Comparison of ENCODE assay signal across 10 mouse cellular contexts in the genomic region with DNA sequence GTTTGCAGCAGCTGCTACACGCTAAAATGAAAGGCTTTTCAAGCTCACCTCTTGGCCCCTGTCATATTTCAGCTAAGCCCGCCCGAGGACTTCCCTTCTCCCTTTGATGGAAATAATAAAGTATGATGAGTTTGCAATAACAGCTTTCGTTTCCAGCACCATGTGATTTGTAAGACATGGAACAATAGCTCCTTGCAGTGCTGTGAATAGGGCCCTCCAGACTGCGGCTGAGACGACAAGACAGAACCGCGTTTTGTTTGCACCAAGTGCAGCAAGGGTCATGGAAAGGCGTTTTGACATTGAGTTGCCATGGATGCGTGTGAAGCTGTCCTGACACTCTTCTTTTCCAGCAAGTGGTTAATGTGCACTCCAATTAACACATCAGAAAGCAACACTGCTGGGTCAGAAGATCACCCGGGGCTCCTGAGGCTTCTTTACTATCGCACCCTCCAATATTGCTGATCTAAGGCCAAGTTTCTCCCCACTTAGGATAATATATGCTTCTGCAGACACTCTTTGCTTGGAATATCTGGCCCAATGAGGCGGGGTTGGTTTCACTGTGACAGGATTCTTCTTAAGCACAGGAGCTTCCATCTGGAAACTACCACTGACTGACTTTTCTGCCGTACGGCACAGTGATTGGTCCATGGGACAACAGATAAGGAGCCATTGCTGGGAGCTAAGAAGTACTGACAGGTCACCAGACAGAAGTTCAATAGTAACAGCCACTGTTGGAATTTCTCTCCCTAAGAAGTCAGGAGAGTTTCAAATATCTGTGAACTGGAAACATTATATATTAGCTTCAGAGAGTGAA.
DNase-seq lines count a peak whose midpoint lies in the region; ATAC-seq and TF ChIP-seq lines count a peak whose summit lies in the region.
"Had no signal": no experiment of that assay in that cellular context is flagged by ENCODE, and none has a peak within 500 bp of the region (broad histone marks: within the 10 kb centered on the region; RNA-seq: fewer than 3 reads in every experiment).

No protein-coding gene starts in this region.

- no peaks in the 10 kb centered on the region for H3K27me3 ChIP-seq in hindbrain, embryonic 13.5 days
- no peaks in the 10 kb centered on the region for H3K27me3 ChIP-seq in midbrain, embryonic 11.5 days (ENCODE audit: control insufficient read depth, insufficient read depth, low read length)
- H3K27me3 ChIP-seq: limb, embryonic 13.5 days had no signal

- H3K27ac ChIP-seq in hindbrain, embryonic 13.5 days, result 0 out of 2 replicates have a peak overlapping the region, but pooled peaks have one; percentile 12
- no peak overlapping the region; the same call in 1 of the 2 replicates for H3K27ac ChIP-seq in midbrain, embryonic 11.5 days (ENCODE audit: low read depth, low read length)
- H3K27ac ChIP-seq: limb, embryonic 13.5 days had no signal

- H3K9ac ChIP-seq in hindbrain, embryonic 13.5 days, result no peak overlapping the region
- no peak overlapping the region for H3K9ac ChIP-seq in midbrain, embryonic 11.5 days (ENCODE audit: low read length)
- H3K9ac ChIP-seq: limb, embryonic 13.5 days had no signal

- TF ChIP-seq POLR2A in brain, embryonic 14.5 days (IDR thresholded peaks at IDR 0.05; ENCODE audit: borderline replicate concordance, extremely low read depth, insufficient read depth, insufficient read length, poor library complexity, severe bottlenecking), result no peak

- peaks cover 11% of the 10 kb centered on the region for H3K4me1 ChIP-seq in hindbrain, embryonic 13.5 days (replicated peaks)
- H3K4me1 ChIP-seq in midbrain, embryonic 11.5 days (ENCODE audit: control insufficient read depth, insufficient read depth, low read length), result peaks cover 6% of the 10 kb centered on the region
- H3K4me1 ChIP-seq: limb, embryonic 13.5 days had no signal

- no peaks in the 10 kb centered on the region for H3K9me3 ChIP-seq in hindbrain, embryonic 13.5 days
- H3K9me3 ChIP-seq in midbrain, embryonic 11.5 days (ENCODE audit: control insufficient read depth, low read length), result no peaks in the 10 kb centered on the region
- H3K9me3 ChIP-seq: limb, embryonic 13.5 days had no signal

- WGBS in hindbrain, embryonic 13.5 days, result 16% methylated on average over 15 of the region's 15 CpGs
- 50% methylated on average over 15 of the region's 15 CpGs for WGBS in midbrain, embryonic 11.5 days

- no peak overlapping the region for H3K4me3 ChIP-seq in hindbrain, embryonic 13.5 days
- H3K4me3 ChIP-seq in midbrain, embryonic 11.5 days (ENCODE audit: low read depth, low read length), result no peak overlapping the region
- H3K4me3 ChIP-seq: limb, embryonic 13.5 days had no signal

- DNase-seq in brain, embryonic 14.5 days (ENCODE audit: low read depth), result peak; percentile 85
- DNase-seq in embryo, embryonic 11 days, result peak; percentile 65
- peak; percentile 87 for DNase-seq in midbrain, embryonic 11.5 days (ENCODE audit: low spot score, missing footprints)
- DNase-seq in cerebellum, postnatal 4 days (ENCODE audit: low spot score in 2 of 2), result no peak
- DNase-seq in spleen, adult 18-20 months, result no peak
- DNase-seq: cerebellum, postnatal 36 days; thymus, postnatal 4 days had no signal

- TF ChIP-seq CTCF in brain, embryonic 14.5 days (IDR thresholded peaks at IDR 0.05; ENCODE audit: borderline replicate concordance, extremely low read depth, insufficient read depth, insufficient read length), result no peak

- no peaks in the 10 kb centered on the region for H3K36me3 ChIP-seq in hindbrain, embryonic 13.5 days
- no peaks in the 10 kb centered on the region for H3K36me3 ChIP-seq in midbrain, embryonic 11.5 days (ENCODE audit: control insufficient read depth, insufficient read depth, low read length)
- H3K36me3 ChIP-seq: limb, embryonic 13.5 days had no signal

- ATAC-seq in hindbrain, embryonic 13.5 days (ENCODE audit: low FRiP score), result peak; percentile 78
- ATAC-seq in midbrain, embryonic 11.5 days (ENCODE audit: low FRiP score), result peak; percentile 93
- no peak for ATAC-seq in megakaryocyte progenitor cell, adult 5-6 weeks (replicated peaks; ENCODE audit: poor library complexity)

- peak overlapping the region; percentile 23 for H3K4me2 ChIP-seq in hindbrain, embryonic 13.5 days
- H3K4me2 ChIP-seq in midbrain, embryonic 11.5 days, result no peak overlapping the region
- H3K4me2 ChIP-seq: limb, embryonic 13.5 days had no signal

Comparison
In these comparisons a context has a peak if more than half of its experiments do, and no peak if none do; other contexts are left out.
1. DNase-seq: peak in brain, embryonic 14.5 days (single experiment), embryo, embryonic 11 days (single experiment) and midbrain, embryonic 11.5 days (single experiment); none in cerebellum, postnatal 4 days (0 of 2) and spleen, adult 18-20 months (0 of 2).